Mouse (Mus musculus): ENCODE results near the gene Gm10378.
"Not testable (repeated sequence)": the region's sequence is repeated elsewhere in the genome, so short reads cannot be mapped to it uniquely, and the experiment has no call there.

Gene Gm10378

GRCm38 (mm10) chr14:42655638-42656037 is at the start of gene Gm10378:
Gene Gm10378 (plus strand): TSS chr14:42655938.
- not testable (repeated sequence) for DNase-seq (ENCODE audit: extremely low spot score, low spot score)

- not testable (repeated sequence) for DNase-seq (ENCODE audit: extremely low spot score, low spot score)
These were observed 13.9 kb upstream of the Gm10378 start, which contains the start of gene Gm3633 for GRCm38 (mm10) chr14:42641817-42642216. Gene Gm3633 (minus strand): TSS chr14:42641917.

Data from neural tube, embryonic 10.5 days (tissue).